Mouse (Mus musculus): ENCODE data around the gene Rasgrf2.

DNA sequence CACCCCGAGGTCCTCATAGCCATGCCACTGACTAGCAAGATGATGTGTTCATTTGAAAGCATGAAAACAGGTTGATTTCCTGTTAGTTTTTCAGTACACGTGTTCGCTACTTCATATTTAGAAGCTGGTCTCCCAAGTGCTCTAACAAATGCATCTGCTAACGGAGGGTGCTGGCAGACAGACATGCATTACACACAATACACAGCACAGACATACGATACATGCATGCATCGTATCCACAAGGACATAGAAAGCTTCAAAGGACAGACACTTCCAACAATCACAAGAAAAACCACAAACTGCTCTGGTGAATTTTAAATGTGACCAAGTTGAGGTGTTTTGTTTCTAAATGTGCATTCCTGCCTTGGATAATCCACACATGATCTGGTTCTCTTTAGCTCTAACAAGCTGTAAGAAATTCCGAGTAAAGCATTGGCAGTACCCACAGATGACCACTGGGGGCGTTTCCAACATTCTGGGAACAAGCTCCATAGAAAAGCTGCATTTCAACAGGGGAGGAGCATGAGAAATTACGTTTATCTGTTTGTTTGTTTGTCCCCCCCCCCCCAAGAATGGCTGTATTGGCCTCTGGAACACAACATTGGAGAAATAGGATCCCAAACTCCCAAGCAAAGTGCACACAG is 249.5 kb downstream of the Rasgrf2 start:
- TF ChIP-seq CTCF (IDR thresholded peaks at IDR 0.05; ENCODE audit: low read depth, low read length): no peak
- TF ChIP-seq POLR2A (IDR thresholded peaks at IDR 0.05; ENCODE audit: borderline replicate concordance, low read depth, low read length): no peak
